Mouse (Mus musculus) heart, adult 9 months (tissue): ENCODE data around the gene 4931440F15Rik.
A peak's percentile ranks its signal among the peaks of the same experiment; 100 is the strongest.

Experiments
- DNase-seq, 2 experiments: peaks; one replicate each; pipeline ENCODE4 v3.0.0; 2022; ENCODE audit warnings: low spot score in 2 of 2

The 4931440F15Rik gene

DNA sequence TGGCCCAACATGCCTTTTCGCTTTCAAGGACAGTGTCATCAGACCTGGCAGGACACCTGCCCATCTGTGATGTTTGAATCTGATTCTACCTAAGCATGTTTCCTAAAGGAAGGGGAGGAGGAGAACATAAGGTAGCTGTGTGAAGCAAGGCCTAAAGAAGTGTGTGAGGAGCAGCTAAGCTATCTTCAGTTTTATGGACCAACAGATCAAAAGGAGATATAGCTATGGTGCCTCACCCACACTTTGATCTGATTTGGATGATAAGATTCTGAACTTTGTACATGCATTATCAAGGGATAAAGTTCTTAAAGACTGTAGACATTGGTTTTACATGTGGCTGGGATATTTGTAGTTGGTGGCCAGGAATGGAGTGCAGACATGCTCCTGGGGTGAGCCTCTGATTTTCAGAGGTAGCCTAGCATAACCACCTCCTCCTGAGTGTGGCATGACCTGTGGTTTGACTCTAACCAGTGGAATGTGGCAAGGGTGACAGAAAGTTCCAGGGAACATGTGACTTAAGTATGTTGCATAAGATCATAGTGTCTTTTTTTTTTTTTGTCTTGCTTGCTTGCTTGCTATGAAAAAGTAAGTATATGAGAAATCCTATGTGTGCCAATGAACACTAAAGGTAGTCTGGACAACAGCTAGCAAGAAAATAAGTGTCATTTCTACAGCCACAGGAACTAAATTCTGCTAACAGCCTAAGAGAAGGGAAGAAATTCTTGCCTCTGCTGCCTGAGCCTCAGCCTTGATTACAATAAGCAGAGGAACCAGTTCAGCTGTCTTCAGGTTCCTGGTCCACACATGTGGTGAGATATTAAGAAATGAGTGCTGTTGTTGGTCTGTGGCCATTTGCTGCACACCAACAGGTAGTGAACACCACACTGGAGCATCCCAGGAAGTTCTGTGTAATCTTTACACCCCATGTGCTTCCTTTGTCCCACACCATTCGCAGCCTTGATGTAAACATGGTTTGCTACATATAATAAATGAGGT, 23.7 kb downstream of the 4931440F15Rik start:
- no peak for DNase-seq

DNA sequence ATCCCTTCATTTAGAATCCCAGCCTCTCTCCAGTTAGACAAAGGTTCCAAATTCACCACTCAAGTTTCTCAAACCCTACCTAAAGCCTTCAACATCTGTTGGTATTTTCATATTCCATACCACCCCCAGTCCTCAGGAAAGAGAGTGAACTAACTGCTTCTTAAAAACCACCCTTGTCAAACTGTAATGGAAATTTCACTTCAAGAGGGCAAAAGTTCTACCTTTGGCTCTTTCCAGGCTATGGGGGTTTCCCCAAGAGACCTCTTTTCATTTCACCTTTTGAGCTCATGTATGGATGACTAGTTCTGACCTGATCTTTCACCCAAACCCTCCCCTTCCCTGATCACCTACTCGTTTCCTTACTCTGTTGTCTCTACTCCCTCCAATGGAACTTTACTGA, 25.6 kb downstream of the 4931440F15Rik start:
- no peak for DNase-seq

DNA sequence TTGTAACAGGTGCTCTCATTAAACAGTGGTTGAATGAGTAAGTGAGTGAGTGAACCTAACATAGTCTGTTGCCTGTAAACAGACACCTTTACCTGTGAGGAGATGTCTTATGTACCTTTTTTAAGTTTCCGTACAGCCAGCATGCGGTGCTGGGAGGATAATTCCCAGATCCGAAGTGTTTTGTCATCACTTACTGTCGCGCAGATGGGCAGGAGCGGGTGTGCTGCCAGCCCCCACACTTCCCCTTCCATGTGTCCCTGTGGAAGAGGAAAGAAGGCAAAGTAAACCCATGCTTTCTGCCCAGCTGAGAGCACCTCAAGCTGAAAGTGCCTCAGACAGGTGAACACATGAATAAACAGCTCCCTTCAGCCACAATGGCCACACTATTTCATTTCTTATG, 30.4 kb downstream of the 4931440F15Rik start:
- DNase-seq, result no peak

DNA sequence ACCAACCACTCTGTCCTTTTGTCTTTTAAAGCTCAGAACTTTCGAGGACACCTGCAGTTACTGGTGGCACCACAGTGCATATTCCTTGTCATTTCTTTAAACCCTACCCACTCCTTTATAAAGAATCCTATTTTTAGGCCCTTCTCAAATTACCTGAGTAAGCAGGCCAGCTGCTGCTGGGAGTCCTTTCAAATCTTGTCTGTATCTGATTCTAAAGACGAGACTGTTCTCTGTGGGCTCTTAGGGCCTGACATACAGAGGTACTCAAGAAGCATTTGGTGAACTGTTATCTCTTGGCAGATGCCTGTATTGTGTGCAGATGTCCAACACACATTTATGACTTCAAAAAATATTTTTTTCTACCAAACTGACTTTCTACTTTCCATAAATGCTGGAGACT, 31.0 kb downstream of the 4931440F15Rik start:
- DNase-seq, result no peak

DNA sequence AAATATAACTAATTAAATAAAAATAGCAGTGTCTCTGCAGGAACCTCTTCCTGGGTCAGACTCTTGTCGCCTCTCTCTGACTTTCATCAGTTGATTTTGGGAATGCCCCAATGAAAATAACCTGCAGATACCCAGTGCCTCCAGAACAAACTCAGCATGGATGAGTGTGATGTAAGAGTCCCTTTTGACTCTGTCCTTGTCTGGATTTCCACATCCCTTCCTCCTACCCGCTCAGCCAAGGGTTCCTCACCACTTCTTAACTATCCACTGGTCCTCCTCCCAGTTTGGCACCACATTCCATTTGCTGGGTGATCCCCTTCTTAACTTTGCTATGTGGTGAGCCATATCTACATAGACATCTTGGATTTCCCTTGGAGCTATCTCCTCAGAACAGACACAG, 34.7 kb downstream of the 4931440F15Rik start:
- no peak for DNase-seq

DNA sequence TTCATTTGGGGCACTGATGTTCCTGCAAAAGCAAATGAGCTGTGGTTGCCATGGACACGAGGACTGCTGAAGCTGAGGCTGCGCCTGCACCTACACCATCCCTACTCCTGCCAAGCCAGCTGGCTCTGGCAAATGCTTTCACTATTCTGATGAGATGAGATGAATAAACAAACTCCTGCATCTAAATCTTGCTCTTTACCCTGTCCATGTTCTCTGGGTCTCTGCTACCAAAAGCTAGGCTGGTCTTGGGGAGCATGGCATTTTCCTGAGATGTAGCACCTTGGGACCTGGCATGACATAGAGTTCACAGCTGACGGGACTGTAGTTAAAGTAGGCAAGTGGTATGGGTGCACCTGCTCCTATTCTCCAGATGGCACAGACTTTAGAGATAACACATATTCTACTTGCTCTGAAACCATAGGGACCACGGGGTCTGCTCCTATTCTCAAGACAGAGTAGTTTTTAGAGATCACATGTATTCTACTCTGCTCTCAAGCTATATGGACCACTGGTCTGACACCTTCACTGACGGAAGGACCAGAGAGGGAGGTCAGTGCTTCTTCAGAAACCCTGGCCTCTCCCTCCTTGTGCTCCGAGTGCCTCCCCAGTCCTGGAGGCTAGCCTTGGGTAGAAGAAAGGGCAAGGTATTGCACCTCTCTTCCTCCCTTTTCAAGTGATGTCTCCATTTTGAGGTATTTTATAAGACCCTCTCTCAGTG, 36.4 kb downstream of the 4931440F15Rik start:
- DNase-seq, result no peak

DNA sequence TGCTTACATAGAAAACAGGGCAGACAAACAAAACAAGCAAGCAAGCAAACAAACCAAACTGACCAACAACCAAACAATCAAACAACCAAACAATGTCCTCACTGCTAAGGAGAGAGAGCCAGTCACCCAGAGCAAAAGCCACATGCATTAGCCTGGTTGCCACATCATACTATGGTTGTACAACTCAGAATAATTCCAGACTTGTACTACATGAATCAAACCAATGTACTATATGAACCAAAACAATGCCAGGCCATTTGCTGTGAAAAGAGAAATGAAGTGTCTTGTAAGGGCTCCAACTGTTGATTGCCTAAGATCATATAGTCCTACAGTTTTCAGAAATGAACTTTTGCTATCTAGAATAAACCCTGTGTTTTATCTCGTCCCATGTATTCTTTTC, 37.0 kb downstream of the 4931440F15Rik start:
- DNase-seq, result no peak

DNA sequence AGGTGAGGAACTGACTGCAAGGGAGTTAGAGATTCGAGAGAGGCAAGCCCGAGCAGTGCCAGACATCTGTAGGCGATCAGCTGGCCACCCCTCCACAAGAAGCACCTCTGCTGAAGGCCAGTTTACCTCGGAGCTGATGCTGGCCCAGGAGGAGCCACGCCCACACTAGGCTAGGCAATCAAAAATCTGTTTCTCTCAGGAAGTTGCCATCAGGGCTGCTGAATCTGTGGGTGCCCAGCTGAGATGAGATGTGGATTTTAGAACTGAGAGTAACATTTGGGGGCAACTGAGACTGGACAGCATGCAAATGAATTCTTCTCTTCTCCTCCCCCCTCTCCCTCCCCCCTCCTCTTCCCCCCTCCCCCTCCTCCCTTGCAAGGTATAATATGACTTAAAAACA, 38.0 kb downstream of the 4931440F15Rik start:
- DNase-seq, result no peak

DNA sequence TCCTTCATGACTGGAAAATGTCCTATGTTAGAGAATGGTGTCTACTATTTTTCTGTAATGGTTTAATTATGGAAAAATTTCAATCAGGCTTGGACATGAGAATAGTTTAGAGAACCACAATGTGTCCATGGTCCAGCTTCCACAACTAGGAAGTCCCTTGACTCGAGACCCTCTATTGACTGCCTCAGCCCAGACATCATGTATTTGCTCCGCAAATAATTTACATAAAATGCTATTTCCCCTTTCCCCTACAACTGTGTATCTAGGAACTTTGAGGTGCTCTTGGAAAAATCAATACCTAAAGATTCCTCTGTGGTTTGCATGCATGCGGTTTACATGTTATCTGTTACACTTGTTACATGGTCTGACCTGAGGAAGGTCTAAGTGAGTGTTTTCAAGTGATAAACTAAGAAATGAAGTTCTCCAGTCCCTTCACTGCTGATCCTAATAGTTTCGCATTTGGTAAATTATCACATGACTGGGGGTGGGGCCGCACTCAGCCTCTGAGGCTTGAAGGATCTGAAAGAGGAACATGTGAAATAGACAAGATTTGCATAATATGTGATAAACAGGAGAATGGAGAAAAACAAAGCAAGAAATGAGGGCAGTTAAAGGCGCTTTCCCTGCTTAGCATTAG, 38.8 kb downstream of the 4931440F15Rik start:
- peak; percentile 16 to 27 for DNase-seq

DNA sequence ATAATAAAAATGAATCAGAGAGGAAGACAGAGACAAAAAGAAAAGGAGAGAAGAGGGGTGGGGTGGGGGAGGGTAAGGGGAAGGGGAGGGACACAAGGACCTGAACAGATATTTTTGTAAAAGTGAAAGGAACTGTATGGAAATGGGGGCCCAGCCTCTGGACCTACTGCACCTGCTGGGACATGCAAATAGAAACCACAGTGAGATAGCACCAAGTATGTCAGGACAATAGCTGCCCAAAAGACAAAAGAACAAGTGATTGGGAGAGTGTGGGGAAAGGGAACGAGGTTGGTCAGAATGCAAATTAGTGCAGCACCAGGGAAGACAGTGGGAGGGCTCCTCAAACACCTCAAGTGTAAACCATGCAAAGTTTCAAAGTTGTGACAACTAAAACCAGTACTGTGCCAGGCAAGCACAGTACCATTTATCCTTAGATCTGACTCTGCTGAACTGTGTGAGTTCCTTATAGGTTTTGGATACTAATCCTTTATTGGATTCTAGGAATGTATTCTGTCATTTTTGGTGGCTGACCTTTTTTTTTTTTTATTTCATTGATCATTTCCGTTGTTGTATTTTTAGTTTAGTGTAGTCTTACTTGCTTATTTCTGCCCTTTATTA, 46.0 kb downstream of the 4931440F15Rik start:
- no peak for DNase-seq

DNA sequence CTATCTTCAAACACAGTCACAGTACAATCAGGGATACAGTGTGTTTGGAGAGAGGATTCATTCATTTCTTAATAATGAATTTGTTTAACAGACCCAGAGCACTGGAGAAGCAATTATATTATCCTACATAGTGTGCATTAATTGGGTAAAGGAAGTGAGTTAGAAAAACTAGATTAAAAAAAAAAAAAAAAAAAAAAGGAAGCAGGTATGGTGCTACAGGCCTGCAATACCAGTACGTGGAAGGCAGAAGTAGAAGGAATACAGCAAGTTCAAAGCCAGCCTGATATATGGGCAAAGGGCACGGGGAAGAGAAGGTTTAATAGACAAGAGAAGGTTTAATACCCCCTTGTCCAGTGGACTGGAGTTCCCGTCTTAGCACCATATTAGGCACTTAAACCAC, 46.5 kb downstream of the 4931440F15Rik start:
- no peak for DNase-seq

DNA sequence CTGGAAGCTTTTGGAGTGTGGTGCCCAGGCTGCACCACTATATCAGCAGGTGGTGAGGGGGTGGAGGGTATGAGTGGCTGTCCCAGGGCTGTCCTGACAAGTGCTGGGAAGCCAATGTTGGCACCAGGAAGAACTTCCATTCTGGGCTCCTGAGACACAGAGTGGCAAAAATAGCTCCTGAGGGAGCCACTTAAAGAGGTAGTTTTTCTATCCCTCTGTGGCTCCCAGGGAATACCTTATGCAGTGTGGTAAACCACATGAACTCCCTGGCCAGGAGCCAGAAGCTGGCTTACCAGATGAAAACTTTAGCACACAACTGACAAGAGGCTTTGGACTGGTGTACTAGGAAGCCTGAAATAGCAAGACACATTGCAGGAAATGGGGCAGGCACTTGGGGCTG, 47.5 kb downstream of the 4931440F15Rik start:
- DNase-seq, result peak; percentile 79 to 81

DNA sequence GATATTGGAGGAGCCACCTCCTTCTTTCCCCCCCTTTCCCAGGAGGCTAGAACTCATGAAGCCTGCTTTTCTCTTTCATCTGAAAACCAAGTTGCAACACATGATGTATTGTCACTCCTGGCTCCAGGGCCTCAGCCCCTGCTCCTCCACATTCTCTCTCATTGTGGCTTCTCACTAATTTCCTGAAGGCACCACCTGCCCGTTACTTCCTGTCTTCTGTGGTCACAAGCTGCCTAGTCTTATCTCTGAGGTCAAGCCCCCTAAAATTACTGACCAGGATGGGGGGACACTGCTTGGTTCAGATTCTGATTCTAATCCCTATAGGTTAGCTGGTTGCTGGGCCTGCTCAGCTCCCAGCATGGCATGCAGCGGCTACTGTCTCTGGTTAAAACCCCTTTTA, 50.7 kb downstream of the 4931440F15Rik start:
- DNase-seq, result no peak

DNA sequence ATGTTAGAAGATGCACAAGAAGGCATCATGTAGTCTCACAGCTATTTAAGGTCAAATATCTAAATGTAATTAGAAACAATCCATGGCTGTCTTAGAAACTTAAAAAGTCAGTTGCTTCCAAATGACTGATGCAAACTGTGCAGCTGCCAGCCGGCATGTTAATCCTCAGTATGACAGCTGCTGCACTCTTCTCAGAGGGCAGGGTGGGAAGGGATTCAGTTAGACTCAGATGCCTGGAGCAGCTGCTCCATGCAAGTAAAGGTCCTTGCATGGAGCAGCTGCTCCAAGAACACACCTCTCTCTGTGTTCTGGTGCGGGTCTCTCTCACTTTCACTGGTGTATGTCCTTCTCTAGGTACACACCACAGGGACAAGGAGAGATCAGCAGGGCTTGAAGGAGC, 51.2 kb downstream of the 4931440F15Rik start:
- DNase-seq, result no peak
